Mouse (Mus musculus): Measurements from ENCODE around the gene Thsd7b. TPM values are rescaled to one million over a fixed set of nuclear protein-coding genes. Genes with fewer than 3 reads are reported as not detected.

Thsd7b gene
- total and polyA plus RNA-seq, 2 experiments from 2014 or later = 8.0 to 19.9 TPM

GRCm38 (mm10) chr1:129542563-129543146 is 269.6 kb downstream of the Thsd7b start:
- no peaks in the 10 kb centered on the region for H3K4me1 ChIP-seq (ENCODE audit: insufficient read depth)
- no peak overlapping the region for H3K27ac ChIP-seq (ENCODE audit: low read depth, low read length)
- WGBS = 89% methylated on average over 3 of the region's 3 CpGs
- H3K27me3 ChIP-seq (ENCODE audit: insufficient read depth, low read length) = no peaks in the 10 kb centered on the region
- H3K4me2 ChIP-seq (ENCODE audit: low read depth) = no peak overlapping the region
- DNase-seq = no peak
- H3K4me3 ChIP-seq (ENCODE audit: low read depth, low read length) = no peak overlapping the region
- H3K9ac ChIP-seq = no peak overlapping the region
- no peaks in the 10 kb centered on the region for H3K9me3 ChIP-seq (ENCODE audit: low read length)
- no peak for ATAC-seq
- no peaks in the 10 kb centered on the region for H3K36me3 ChIP-seq (ENCODE audit: insufficient read depth)
- TF ChIP-seq CTCF (IDR thresholded peaks at IDR 0.05; ENCODE audit: low read depth) = no peak

- no peak overlapping the region for H3K27ac ChIP-seq (ENCODE audit: low read depth, low read length)
- no peak for TF ChIP-seq CTCF (IDR thresholded peaks at IDR 0.05; ENCODE audit: low read depth)
- no peak for DNase-seq
- H3K36me3 ChIP-seq (ENCODE audit: insufficient read depth) = no peaks in the 10 kb centered on the region
- no peak overlapping the region for H3K4me2 ChIP-seq (ENCODE audit: low read depth)
- H3K9me3 ChIP-seq (ENCODE audit: low read length) = no peaks in the 10 kb centered on the region
- ATAC-seq = no peak
- no peaks in the 10 kb centered on the region for H3K27me3 ChIP-seq (ENCODE audit: insufficient read depth, low read length)
- no peak overlapping the region for H3K9ac ChIP-seq
- H3K4me3 ChIP-seq (ENCODE audit: low read depth, low read length) = no peak overlapping the region
- no peaks in the 10 kb centered on the region for H3K4me1 ChIP-seq (ENCODE audit: insufficient read depth)
- WGBS = 85% methylated on average over 3 of the region's 3 CpGs
These were observed 270.1 kb downstream of the Thsd7b start for GRCm38 (mm10) chr1:129543169-129543568.

- H3K4me3 ChIP-seq (ENCODE audit: low read depth, low read length) = no peak overlapping the region
- ATAC-seq (no peak), DNase-seq (no peak)
- H3K9me3 ChIP-seq (ENCODE audit: low read length) = no peaks in the 10 kb centered on the region
- H3K27ac ChIP-seq (ENCODE audit: low read depth, low read length) = no peak overlapping the region
- no peak overlapping the region for H3K4me2 ChIP-seq (ENCODE audit: low read depth)
- no peak for TF ChIP-seq CTCF (IDR thresholded peaks at IDR 0.05; ENCODE audit: low read depth)
- H3K27me3 ChIP-seq (ENCODE audit: insufficient read depth, low read length) = no peaks in the 10 kb centered on the region
- 97% methylated on average over 4 of the region's 4 CpGs for WGBS
- H3K9ac ChIP-seq = no peak overlapping the region
- H3K4me1 ChIP-seq (ENCODE audit: insufficient read depth) = no peaks in the 10 kb centered on the region
- H3K36me3 ChIP-seq (ENCODE audit: insufficient read depth) = no peaks in the 10 kb centered on the region
These were observed 285.0 kb downstream of the Thsd7b start for GRCm38 (mm10) chr1:129558054-129558453.

GRCm38 (mm10) chr1:129559137-129559536 is 286.0 kb downstream of the Thsd7b start:
- no peak for DNase-seq

GRCm38 (mm10) chr1:129559812-129560211 is 286.7 kb downstream of the Thsd7b start:
- Histone ChIP-seq H3K4me3 (ENCODE audit: low read depth, low read length) (no peak overlapping the region), H3K4me2 (ENCODE audit: low read depth) (no peak overlapping the region), H3K9me3 (ENCODE audit: low read length) (no peaks in the 10 kb centered on the region), H3K27ac (ENCODE audit: low read depth, low read length) (no peak overlapping the region), H3K36me3 (ENCODE audit: insufficient read depth) (no peaks in the 10 kb centered on the region), H3K27me3 (ENCODE audit: insufficient read depth, low read length) (no peaks in the 10 kb centered on the region), H3K9ac (no peak overlapping the region), H3K4me1 (ENCODE audit: insufficient read depth) (no peaks in the 10 kb centered on the region)
- 70% methylated on average over 3 of the region's 3 CpGs for WGBS
- ATAC-seq = no peak
- DNase-seq = no peak
- no peak for TF ChIP-seq CTCF (IDR thresholded peaks at IDR 0.05; ENCODE audit: low read depth)

More at GRCm38 (mm10) chr1:129559137-129559536, 286.0 kb downstream of the Thsd7b start:
- no peak for TF ChIP-seq CTCF (IDR thresholded peaks at IDR 0.05; ENCODE audit: low read depth)
- Histone ChIP-seq H3K4me2 (ENCODE audit: low read depth) (no peak overlapping the region), H3K4me3 (ENCODE audit: low read depth, low read length) (no peak overlapping the region), H3K4me1 (ENCODE audit: insufficient read depth) (no peaks in the 10 kb centered on the region), H3K9ac (no peak overlapping the region), H3K27ac (ENCODE audit: low read depth, low read length) (no peak overlapping the region), H3K27me3 (ENCODE audit: insufficient read depth, low read length) (no peaks in the 10 kb centered on the region), H3K9me3 (ENCODE audit: low read length) (no peaks in the 10 kb centered on the region), H3K36me3 (ENCODE audit: insufficient read depth) (no peaks in the 10 kb centered on the region)
- no peak for ATAC-seq
- WGBS = 73% methylated on average over 4 of the region's 4 CpGs

- Histone ChIP-seq H3K36me3 (ENCODE audit: insufficient read depth) (no peaks in the 10 kb centered on the region), H3K27ac (ENCODE audit: low read depth, low read length) (no peak overlapping the region), H3K9me3 (ENCODE audit: low read length) (no peaks in the 10 kb centered on the region), H3K9ac (no peak overlapping the region), H3K27me3 (ENCODE audit: insufficient read depth, low read length) (no peaks in the 10 kb centered on the region), H3K4me1 (ENCODE audit: insufficient read depth) (no peaks in the 10 kb centered on the region), H3K4me3 (ENCODE audit: low read depth, low read length) (no peak overlapping the region), H3K4me2 (ENCODE audit: low read depth) (no peak overlapping the region)
- DNase-seq = no peak
- no peak for TF ChIP-seq CTCF (IDR thresholded peaks at IDR 0.05; ENCODE audit: low read depth)
- WGBS = 80% methylated on average over 1 of the region's 1 CpGs
- no peak for ATAC-seq
These were observed 289.6 kb downstream of the Thsd7b start for GRCm38 (mm10) chr1:129562707-129563106.

GRCm38 (mm10) chr1:129570522-129570921 is 297.4 kb downstream of the Thsd7b start:
- Histone ChIP-seq H3K9ac (no peak overlapping the region), H3K4me3 (ENCODE audit: low read depth, low read length) (no peak overlapping the region), H3K27me3 (ENCODE audit: insufficient read depth, low read length) (no peaks in the 10 kb centered on the region), H3K27ac (ENCODE audit: low read depth, low read length) (no peak overlapping the region), H3K36me3 (ENCODE audit: insufficient read depth) (no peaks in the 10 kb centered on the region), H3K4me2 (ENCODE audit: low read depth) (no peak overlapping the region), H3K9me3 (ENCODE audit: low read length) (no peaks in the 10 kb centered on the region), H3K4me1 (ENCODE audit: insufficient read depth) (no peaks in the 10 kb centered on the region)
- TF ChIP-seq CTCF (IDR thresholded peaks at IDR 0.05; ENCODE audit: low read depth) = no peak
- DNase-seq (no peak), ATAC-seq (no peak)
- 78% methylated on average over 3 of the region's 3 CpGs for WGBS

Data from forebrain, postnatal 0 days (tissue).